Comparison of ENCODE assay signal across 8 mouse cellular contexts in the genomic region with DNA sequence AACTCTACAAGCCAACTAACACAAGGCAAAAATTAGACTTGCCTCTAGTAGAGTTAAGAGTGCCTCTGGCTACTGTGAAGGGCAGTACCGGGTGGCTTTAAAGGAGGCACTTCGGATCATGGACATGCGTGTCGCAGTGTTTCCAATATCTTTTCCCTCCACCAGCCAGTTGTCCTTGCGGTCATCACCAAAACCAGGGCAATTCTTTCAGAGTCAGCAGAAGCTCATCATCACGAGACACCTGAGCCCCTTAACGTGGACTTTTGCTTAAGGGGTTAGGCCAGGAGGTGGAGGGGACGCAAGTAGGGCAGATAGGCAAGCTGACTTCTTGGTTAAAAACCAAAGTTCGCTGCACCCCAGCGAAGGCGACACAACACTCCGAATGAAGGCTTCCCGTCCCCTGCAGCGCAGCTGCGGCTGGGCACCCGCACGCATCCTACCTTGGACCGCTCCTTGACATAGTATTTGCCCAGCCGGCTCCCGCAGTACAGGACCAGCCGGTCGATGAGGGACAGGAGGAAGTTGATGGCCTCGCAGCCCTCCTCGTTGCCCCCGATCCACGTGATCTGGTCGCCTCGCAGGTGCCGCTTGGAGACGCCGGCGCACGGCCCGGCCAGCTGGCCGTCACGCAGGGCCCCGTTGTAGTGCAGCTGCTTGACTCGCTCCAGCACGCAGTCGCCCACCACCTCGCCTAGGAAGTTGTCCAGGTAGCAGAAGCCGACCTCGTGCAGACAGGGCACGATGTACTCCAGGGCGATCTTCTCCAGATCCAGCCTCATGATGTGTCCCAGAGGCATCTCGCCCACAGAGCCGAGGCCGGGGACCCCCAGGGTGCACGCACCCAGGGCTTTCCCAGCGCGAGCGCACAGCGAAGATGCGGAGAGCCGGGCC. TPM values are rescaled to one million over a fixed set of nuclear protein-coding genes. Genes with fewer than 3 reads are reported as not detected.
DNase-seq lines count a peak whose midpoint lies in the region; ATAC-seq and TF ChIP-seq lines count a peak whose summit lies in the region.

No protein-coding gene starts in this region.

- DNase-seq in cerebellum, adult 8-10 months: no peak
- peak; percentile 14 for DNase-seq in 3T3-L1 (ENCODE audit: low read depth, low spot score)
- peak; percentile 40 to 47 for DNase-seq in cerebellum, postnatal 14 days
- peak; percentile 59 for DNase-seq in kidney, postnatal 10 days

- H3K9ac ChIP-seq in heart, embryonic 14.5 days (ENCODE audit: low read length): peak overlapping the region; percentile 84

- no peaks in the 10 kb centered on the region for H3K36me3 ChIP-seq in heart, embryonic 14.5 days (ENCODE audit: control insufficient read depth, insufficient read depth, low read length)
- H3K36me3 ChIP-seq in small intestine, adult 2 months (ENCODE audit: control insufficient read depth, insufficient read depth, low read length): no peaks in the 10 kb centered on the region

- peak overlapping the region; percentile 68 to 73 for H3K4me3 ChIP-seq in heart, embryonic 14.5 days (ENCODE audit: control insufficient read depth in 1 of 2, insufficient read depth in 1 of 2, low read depth in 1 of 2, low read length in 2 of 2)
- peak overlapping the region; percentile 65 for H3K4me3 ChIP-seq in small intestine, adult 2 months (ENCODE audit: low read depth, low read length)

- peak overlapping the region; percentile 17 to 55; a peak in 3 of 4 replicates for H3K27ac ChIP-seq in heart, embryonic 14.5 days (replicated peaks in 1 of 2; ENCODE audit: control insufficient read depth in 1 of 2, insufficient read depth in 1 of 2, low read depth in 2 of 2, low read length in 2 of 2)
- peak overlapping the region; percentile 5 for H3K27ac ChIP-seq in small intestine, adult 2 months (ENCODE audit: insufficient read depth, low read depth, low read length)

- ATAC-seq in cerebellum, adult (ENCODE audit: insufficient number of reproducible peaks, low FRiP score, low TSS enrichment): peak; percentile 16; the same call in 1 of the 2 replicates
- ATAC-seq in heart, embryonic 14.5 days (ENCODE audit: insufficient number of reproducible peaks, insufficient read depth, low FRiP score, low read depth): peak; percentile 66
- ATAC-seq in megakaryocyte, adult 5-6 weeks (ENCODE audit: poor library complexity, severe bottlenecking): peak; percentile 41

- H3K4me1 ChIP-seq in heart, embryonic 14.5 days (ENCODE audit: control insufficient read depth in 2 of 2, insufficient read depth in 2 of 2, low read length in 2 of 2): peaks cover 10 to 26% of the 10 kb centered on the region in 2 experiments
- peaks cover 13% of the 10 kb centered on the region for H3K4me1 ChIP-seq in small intestine, adult 2 months (ENCODE audit: control insufficient read depth, insufficient read depth, insufficient read length, low read length)

- TF ChIP-seq CTCF in small intestine, adult 2 months (IDR thresholded peaks at IDR 0.05; ENCODE audit: extremely low read depth, insufficient read length, insufficient replicate concordance, low read depth, low read length): no peak

- WGBS in heart, embryonic 14.5 days: 2% methylated on average over 55 of the region's 55 CpGs
- 4% methylated on average over 55 of the region's 55 CpGs for WGBS in small intestine, adult 2 months

- 0 out of 2 replicates have a peak, but pooled peaks cover 4% of the 10 kb centered on the region for H3K27me3 ChIP-seq in heart, embryonic 14.5 days (ENCODE audit: control insufficient read depth, insufficient read depth, low read length)
- H3K27me3 ChIP-seq in small intestine, adult 2 months (ENCODE audit: control insufficient read depth, insufficient read depth, low read length): no peaks in the 10 kb centered on the region; the same call in 1 of the 2 replicates

- no peak for TF ChIP-seq POLR2A in small intestine, adult 2 months (IDR thresholded peaks at IDR 0.05; ENCODE audit: low read depth, low read length)

- H3K4me2 ChIP-seq in heart, embryonic 14.5 days (ENCODE audit: low read length): peak overlapping the region; percentile 92

- H3K9me3 ChIP-seq in heart, embryonic 14.5 days (ENCODE audit: control insufficient read depth, low read length): no peaks in the 10 kb centered on the region

RNA-seq across cellular contexts. Expression of a gene that starts 0.7 kb away (rescaled TPM):
- 13.8 and 14.9 TPM in 2 replicates for polyA plus RNA-seq in heart, embryonic 14.5 days (2014; fragmentation: Nextera tagmentation; extraction: Ambion mirVana)
- total RNA-seq in megakaryocyte, adult 5-6 weeks (2015): 3.3 and 3.6 TPM in 2 replicates
- 1.7 and 1.9 TPM in 2 replicates for total RNA-seq in megakaryocyte, adult 5-6 weeks (2017)
- 26.9 and 51.8 TPM in 2 replicates for polyA plus RNA-seq in small intestine, adult 2 months (2012; rRNA removed)

Comparison
In these comparisons a context has a peak if more than half of its experiments do, and no peak if none do; other contexts are left out.
1. ATAC-seq: peak in every context shown above with its lines; median percentile 66 in heart, embryonic 14.5 days; 41 in megakaryocyte, adult 5-6 weeks; 16 in cerebellum, adult.